Mouse (Mus musculus): ENCODE results near the gene Cdc123. TPM values are rescaled to one million over a fixed set of nuclear protein-coding genes. Genes with fewer than 3 reads are reported as not detected.

The Cdc123 gene
- polyA plus RNA-seq, 1 experiment from 2014 or later = 208 TPM

DNA sequence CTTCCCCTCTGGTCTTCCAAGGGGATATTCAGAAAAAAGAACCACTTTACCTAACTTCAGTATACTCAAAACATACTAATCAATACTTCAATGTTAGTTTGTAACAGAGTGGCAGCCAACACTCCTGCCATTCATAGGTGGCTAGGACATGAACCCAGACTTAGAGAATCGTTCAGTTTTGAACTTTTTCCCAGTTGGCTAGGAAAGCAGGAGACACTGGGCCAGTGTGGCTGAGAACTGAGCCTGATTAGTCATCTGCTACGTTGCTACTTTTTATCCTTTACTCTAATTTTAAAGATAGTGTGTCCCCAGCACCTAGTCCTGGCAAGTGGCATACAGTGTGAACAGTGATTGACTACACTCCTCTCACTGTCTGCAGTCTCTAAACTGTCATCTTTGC is 22.7 kb upstream of the Cdc123 start:
- DNase-seq (ENCODE audit: low spot score) = no peak
- Histone ChIP-seq H3K4me2 (ENCODE audit: low read length) (no peak overlapping the region), H3K27me3 (ENCODE audit: insufficient read depth, low read length) (no peaks in the 10 kb centered on the region), H3K36me3 (ENCODE audit: insufficient read depth, low read length) (peaks cover 27% of the 10 kb centered on the region), H3K9ac (ENCODE audit: low read depth, low read length) (no peak overlapping the region), H3K4me3 (replicated peaks; ENCODE audit: low read depth, low read length) (no peak overlapping the region), H3K4me1 (replicated peaks; ENCODE audit: insufficient read depth, low read length) (no peaks in the 10 kb centered on the region), H3K9me3 (replicated peaks; ENCODE audit: low read length) (no peaks in the 10 kb centered on the region), H3K27ac (no peak overlapping the region)
- TF ChIP-seq CTCF (IDR thresholded peaks at IDR 0.05; ENCODE audit: low read depth) = no peak
- ATAC-seq (replicated peaks; ENCODE audit: low FRiP score, low read depth) = no peak
- 78% methylated on average over 2 of the region's 2 CpGs for WGBS

DNA sequence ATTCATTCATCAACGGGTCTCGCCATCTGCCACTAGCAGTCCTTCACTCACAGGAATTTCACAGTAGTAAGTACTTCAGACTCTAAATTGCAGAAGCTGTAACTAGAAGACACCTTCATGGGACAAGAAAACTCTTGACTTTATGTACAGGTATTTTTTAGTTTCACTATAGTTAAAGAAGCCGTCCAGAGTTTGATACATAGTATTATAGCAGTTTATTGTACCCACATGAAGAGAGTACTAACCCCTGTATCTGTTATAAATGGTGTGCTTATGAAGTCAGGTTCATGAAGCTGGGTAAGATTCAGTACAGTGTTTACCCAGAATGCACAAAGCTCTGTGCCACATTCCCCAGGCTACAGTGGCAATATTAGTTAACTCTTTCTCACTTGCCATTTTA is 17.9 kb upstream of the Cdc123 start, which contains the start of gene Gm13199:
Gm13199 (minus strand) TSS at position 101 of the 400 bp plus-strand sequence.
- Histone ChIP-seq H3K27me3 (ENCODE audit: insufficient read depth, low read length) (no peaks in the 10 kb centered on the region), H3K9ac (ENCODE audit: low read depth, low read length) (no peak within 1 kb of the TSS), H3K9me3 (replicated peaks; ENCODE audit: low read length) (no peaks in the 10 kb centered on the region), H3K27ac (no peak within 1 kb of the TSS), H3K36me3 (ENCODE audit: insufficient read depth, low read length) (peaks cover 32% of the 10 kb centered on the region), H3K4me3 (replicated peaks; ENCODE audit: low read depth, low read length) (no peak within 1 kb of the TSS), H3K4me1 (replicated peaks; ENCODE audit: insufficient read depth, low read length) (no peaks in the 10 kb centered on the region), H3K4me2 (ENCODE audit: low read length) (no peak within 1 kb of the TSS)
- no peak for ATAC-seq (replicated peaks; ENCODE audit: low FRiP score, low read depth)
- DNase-seq (ENCODE audit: low spot score) = no peak
- 89% methylated on average over 3 of the region's 3 CpGs for WGBS
- TF ChIP-seq CTCF (IDR thresholded peaks at IDR 0.05; ENCODE audit: low read depth) = no peak

DNA sequence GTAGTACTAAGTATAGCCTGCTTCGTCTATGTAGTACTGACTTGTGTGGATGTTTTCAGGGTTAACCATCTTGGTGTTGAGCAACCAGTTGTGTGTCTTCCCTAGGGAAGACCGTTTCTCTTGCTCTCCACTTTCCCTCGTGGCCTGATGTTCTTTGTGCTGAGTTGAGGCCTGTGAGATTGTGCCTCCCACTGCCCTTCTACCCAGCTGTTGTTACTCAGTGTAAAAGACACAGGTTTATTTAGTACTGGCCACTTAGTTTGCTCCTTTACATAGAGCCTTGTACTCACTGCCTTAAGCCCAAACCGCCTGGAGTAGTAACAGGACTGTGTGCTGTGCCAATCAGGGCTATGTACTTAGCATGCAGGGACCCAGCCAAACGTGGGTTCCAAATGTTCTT is 6.9 kb upstream of the Cdc123 start:
- WGBS = 81% methylated on average over 5 of the region's 5 CpGs
- DNase-seq (ENCODE audit: low spot score) (no peak), ATAC-seq (replicated peaks; ENCODE audit: low FRiP score, low read depth) (no peak)
- Histone ChIP-seq H3K27me3 (ENCODE audit: insufficient read depth, low read length) (no peaks in the 10 kb centered on the region), H3K36me3 (ENCODE audit: insufficient read depth, low read length) (peaks cover 5% of the 10 kb centered on the region; the same call in 1 of the 2 replicates), H3K4me2 (ENCODE audit: low read length) (no peak overlapping the region), H3K27ac (no peak overlapping the region), H3K4me1 (replicated peaks; ENCODE audit: insufficient read depth, low read length) (no peaks in the 10 kb centered on the region), H3K9ac (ENCODE audit: low read depth, low read length) (no peak overlapping the region), H3K4me3 (replicated peaks; ENCODE audit: low read depth, low read length) (no peak overlapping the region), H3K9me3 (replicated peaks; ENCODE audit: low read length) (no peaks in the 10 kb centered on the region)
- TF ChIP-seq CTCF (IDR thresholded peaks at IDR 0.05; ENCODE audit: low read depth) = no peak

DNA sequence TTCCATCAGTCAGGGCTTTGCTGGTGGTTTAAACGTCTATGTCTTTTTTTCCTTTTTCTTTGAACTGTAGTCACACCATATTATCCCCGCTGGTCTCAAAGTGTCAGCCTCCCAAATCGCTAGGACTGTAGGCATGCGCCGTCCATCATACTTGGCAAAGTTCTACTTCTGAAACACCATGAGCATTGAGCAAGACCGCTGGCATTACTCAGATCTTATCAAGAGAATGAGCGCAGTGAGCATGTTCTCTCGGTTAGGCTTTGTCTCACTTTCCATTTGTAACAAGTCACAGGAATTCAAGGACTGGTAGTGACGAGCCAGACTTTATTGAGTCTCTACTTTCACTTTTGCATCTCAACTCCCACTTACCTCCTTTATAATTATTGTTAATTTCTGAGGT is 6.2 kb upstream of the Cdc123 start:
- 85% methylated on average over 9 of the region's 9 CpGs for WGBS
- TF ChIP-seq CTCF (IDR thresholded peaks at IDR 0.05; ENCODE audit: low read depth) = no peak
- no peaks in the 10 kb centered on the region for H3K4me1 ChIP-seq (replicated peaks; ENCODE audit: insufficient read depth, low read length)
- no peaks in the 10 kb centered on the region for H3K9me3 ChIP-seq (replicated peaks; ENCODE audit: low read length)
- no peaks in the 10 kb centered on the region for H3K27me3 ChIP-seq (ENCODE audit: insufficient read depth, low read length)
- H3K4me2 ChIP-seq (ENCODE audit: low read length) = no peak overlapping the region
- no peak overlapping the region for H3K9ac ChIP-seq (ENCODE audit: low read depth, low read length)
- H3K27ac ChIP-seq = no peak overlapping the region
- no peak for DNase-seq (ENCODE audit: low spot score)
- peaks cover 5% of the 10 kb centered on the region; the same call in 1 of the 2 replicates for H3K36me3 ChIP-seq (ENCODE audit: insufficient read depth, low read length)
- H3K4me3 ChIP-seq (replicated peaks; ENCODE audit: low read depth, low read length) = no peak overlapping the region
- ATAC-seq (replicated peaks; ENCODE audit: low FRiP score, low read depth) = no peak

DNA sequence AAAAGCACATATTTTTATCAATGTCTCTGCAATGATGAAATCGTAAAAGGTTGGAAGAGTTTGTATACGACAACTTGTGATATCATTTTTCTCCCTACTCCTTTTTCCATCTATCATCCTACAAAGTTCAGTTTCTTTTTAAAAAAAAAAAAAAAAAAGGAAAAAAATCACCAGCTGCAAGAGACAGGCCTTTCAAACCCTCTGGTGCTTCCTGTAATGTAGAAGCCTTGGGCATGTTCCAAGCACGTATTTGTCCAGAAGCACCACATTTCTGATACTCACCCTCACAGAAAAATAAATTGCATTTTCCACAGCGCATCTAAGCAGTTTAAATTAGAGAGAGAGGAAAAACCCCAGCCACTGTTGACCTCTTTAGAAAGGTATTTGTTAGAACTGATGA is 862 bp upstream of the Cdc123 start:
- H3K4me2 ChIP-seq (ENCODE audit: low read length) = peak overlapping the region; percentile 57
- H3K9me3 ChIP-seq (replicated peaks; ENCODE audit: low read length) = no peaks in the 10 kb centered on the region
- no peak for TF ChIP-seq CTCF (IDR thresholded peaks at IDR 0.05; ENCODE audit: low read depth)
- H3K4me1 ChIP-seq (replicated peaks; ENCODE audit: insufficient read depth, low read length) = no peaks in the 10 kb centered on the region
- DNase-seq (ENCODE audit: low spot score) (peak; percentile 33), ATAC-seq (replicated peaks; ENCODE audit: low FRiP score, low read depth) (no peak)
- no peak overlapping the region for H3K27ac ChIP-seq
- H3K4me3 ChIP-seq (replicated peaks; ENCODE audit: low read depth, low read length) = peak overlapping the region; percentile 70
- peak overlapping the region; percentile 70 for H3K9ac ChIP-seq (ENCODE audit: low read depth, low read length)
- no peaks in the 10 kb centered on the region for H3K27me3 ChIP-seq (ENCODE audit: insufficient read depth, low read length)
- WGBS = 14% methylated on average over 4 of the region's 4 CpGs
- H3K36me3 ChIP-seq (ENCODE audit: insufficient read depth, low read length) = peaks cover 6% of the 10 kb centered on the region; the same call in 1 of the 2 replicates

DNA sequence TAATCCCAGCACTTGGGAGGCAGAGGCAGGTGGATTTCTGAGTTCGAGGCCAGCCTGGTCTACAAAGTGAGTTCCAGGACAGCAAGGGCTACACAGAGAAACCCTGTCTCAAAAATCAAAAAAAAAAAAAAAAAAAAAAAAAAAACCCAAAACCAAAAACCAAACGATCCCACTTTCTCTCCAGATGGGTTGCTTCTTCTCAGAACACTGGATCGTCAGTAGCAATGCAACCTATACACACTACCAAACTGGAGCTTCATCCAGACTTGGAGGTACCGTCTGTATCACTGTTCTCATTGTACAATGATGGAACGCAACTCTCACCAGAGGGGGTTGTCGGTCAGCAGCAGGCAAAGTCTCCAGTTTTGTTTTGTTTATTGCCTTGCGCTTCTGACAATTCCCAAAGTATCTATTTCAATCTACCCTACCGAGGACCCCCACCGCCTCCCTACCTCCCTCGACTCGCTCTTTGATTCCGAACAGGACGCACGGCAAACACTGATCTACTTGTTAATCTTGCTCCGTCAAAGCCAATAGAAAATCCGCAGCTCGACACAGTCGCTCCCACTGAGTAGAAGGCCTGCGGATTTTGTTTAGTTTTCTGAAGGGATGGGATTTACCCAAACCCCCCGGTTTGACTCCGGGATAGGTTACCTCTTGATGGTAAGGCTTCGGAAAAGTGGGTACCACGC is 637 bp downstream of the Cdc123 start:
- 4% methylated on average over 23 of the region's 23 CpGs for WGBS
- Histone ChIP-seq H3K9me3 (replicated peaks; ENCODE audit: low read length) (no peaks in the 10 kb centered on the region), H3K4me3 (replicated peaks; ENCODE audit: low read depth, low read length) (peak overlapping the region; percentile 70), H3K36me3 (ENCODE audit: insufficient read depth, low read length) (peaks cover 18% of the 10 kb centered on the region), H3K27ac (peak overlapping the region; percentile 93), H3K27me3 (ENCODE audit: insufficient read depth, low read length) (no peaks in the 10 kb centered on the region), H3K4me1 (replicated peaks; ENCODE audit: insufficient read depth, low read length) (no peaks in the 10 kb centered on the region), H3K9ac (ENCODE audit: low read depth, low read length) (peak overlapping the region; percentile 70), H3K4me2 (ENCODE audit: low read length) (peak overlapping the region; percentile 57)
- no peak for TF ChIP-seq CTCF (IDR thresholded peaks at IDR 0.05; ENCODE audit: low read depth)
- ATAC-seq (replicated peaks; ENCODE audit: low FRiP score, low read depth) = peak; percentile 34
- DNase-seq (ENCODE audit: low spot score) = no peak

Measured in kidney, postnatal 0 days (tissue).